Mouse (Mus musculus) ES-Bruce4 (cell line): ENCODE data around the gene Tk1.

Experiments
- CTCF ChIP-seq: IDR thresholded peaks from one replicate; pipeline ENCODE4 v1.8.1; 2011; ENCODE audit warnings: low read depth, low read length
- POLR2A ChIP-seq: IDR thresholded peaks from one replicate; pipeline ENCODE4 v1.8.1; 2011; ENCODE audit warnings: low read length; ENCODE audit not compliant: insufficient read depth

DNA sequence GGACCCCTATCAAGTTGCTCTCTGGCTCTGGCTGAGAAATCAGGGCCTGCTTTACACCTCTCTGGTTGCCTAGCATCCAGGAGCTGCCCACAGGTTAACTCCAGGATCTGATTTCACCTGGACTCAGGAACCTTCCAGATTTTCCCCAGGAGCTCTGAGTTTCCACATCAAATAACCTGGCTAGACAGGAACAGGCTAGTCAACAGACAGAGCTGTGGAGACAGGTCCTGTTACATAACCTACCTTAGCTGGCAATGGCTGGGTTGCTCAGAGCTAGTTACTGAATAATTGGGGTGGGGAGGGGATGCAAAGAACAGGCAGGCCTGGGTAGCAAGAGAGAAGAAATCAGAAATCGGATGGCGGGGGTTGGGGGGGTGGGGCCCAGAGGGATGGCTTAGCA, 19.1 kb upstream of the Tk1 start:
- TF ChIP-seq CTCF (no peak), POLR2A (no peak)
